Mouse (Mus musculus) forebrain, embryonic 12.5 days (tissue): Measurements from ENCODE around the gene 1110051M20Rik. TPM values are rescaled to one million over a fixed set of nuclear protein-coding genes. Genes with fewer than 3 reads are reported as not detected.

Experiments
- ATAC-seq: fragments of 200-750 bp; cut with Nextera tagmentation; 2 replicates; pipeline ENCODE4 v1.8.0; 2017; ENCODE audit warnings: moderate TSS enrichment; ENCODE audit not compliant: low FRiP score
- H3K27ac ChIP-seq: fragments of 300-500 bp; sonication (generic); 2 replicates; pipeline ENCODE4 v1.5.1; 2016; ENCODE audit warnings: mild to moderate bottlenecking
- H3K27me3 ChIP-seq: fragments of 300-500 bp; sonication (generic); 2 replicates; pipeline ENCODE4 v1.6.1; 2016; ENCODE audit warnings: mild to moderate bottlenecking
- H3K36me3 ChIP-seq: fragments of 300-500 bp; sonication (generic); replicated peaks from 2 replicates; pipeline ENCODE4 v1.6.1; 2016; ENCODE audit warnings: mild to moderate bottlenecking
- H3K4me1 ChIP-seq: fragments of 300-500 bp; sonication (generic); 2 replicates; pipeline ENCODE4 v1.6.1; 2016
- H3K4me2 ChIP-seq: fragments of 300-500 bp; sonication (generic); 2 replicates; pipeline ENCODE4 v1.6.1; 2016; ENCODE audit warnings: mild to moderate bottlenecking, moderate library complexity
- H3K4me3 ChIP-seq: fragments of 300-500 bp; sonication (generic); replicated peaks from 2 replicates; pipeline ENCODE4 v1.5.1; 2016; ENCODE audit warnings: mild to moderate bottlenecking
- H3K9ac ChIP-seq: fragments of 300-500 bp; sonication (generic); 2 replicates; pipeline ENCODE4 v1.6.1; 2016; ENCODE audit warnings: mild to moderate bottlenecking
- H3K9me3 ChIP-seq: fragments of 300-500 bp; sonication (generic); 2 replicates; pipeline ENCODE4 v1.6.1; 2016
- WGBS: fragments of 180-500 bp; shearing (Covaris S2); methylation state at CpG from one replicate; pipeline ENCODE4 v1.1.7; 2016; 5-methylcytosine and 5-hydroxymethylcytosine counted together
- polyA plus RNA-seq: library from polyadenylated mRNA; unstranded; fragments of >200 nt; fragmentation: Nextera tagmentation; extraction: Ambion mirVana; gene quantifications from 2 replicates; pipeline ENCODE4 v1.2.1, GENCODE M21; 2016

1110051M20Rik gene
- polyA plus RNA-seq, 1 experiment from 2014 or later, result 110 TPM

DNA sequence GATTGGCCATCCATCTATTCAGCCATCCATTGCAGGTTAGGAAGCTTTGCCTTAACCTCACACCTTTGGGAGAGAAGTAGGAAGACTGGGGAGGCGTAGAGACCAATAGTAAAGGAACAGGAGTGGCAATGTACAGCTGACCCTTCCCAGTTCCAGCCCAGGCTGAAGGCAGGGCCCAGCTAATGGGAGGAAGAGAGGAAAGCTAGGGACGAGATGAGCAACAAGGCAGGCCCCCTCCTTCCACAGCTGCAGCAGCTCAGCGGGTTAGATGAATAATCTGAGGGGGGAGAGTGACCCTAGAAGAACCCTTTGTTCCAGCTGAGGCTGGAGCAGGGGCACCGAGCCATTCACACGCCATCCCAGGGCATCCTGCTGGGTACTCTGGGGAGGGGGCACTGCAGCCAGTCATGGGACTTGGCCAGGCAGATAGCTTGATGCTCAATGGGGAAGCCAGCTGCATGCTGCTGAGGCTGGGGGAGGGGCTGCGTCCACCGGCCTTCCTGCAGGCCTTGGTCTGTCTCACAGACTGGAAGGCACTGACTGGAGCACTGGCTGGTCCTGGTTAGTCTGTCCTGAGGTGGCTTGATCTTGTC is 25.6 kb upstream of the 1110051M20Rik start:
- Histone ChIP-seq H3K9me3 (no peaks in the 10 kb centered on the region), H3K4me2 (0 out of 2 replicates have a peak overlapping the region, but pooled peaks have one; percentile 8), H3K4me3 (no peak overlapping the region), H3K9ac (no peak overlapping the region; the same call in 1 of the 2 replicates), H3K27ac (peak overlapping the region; percentile 53), H3K27me3 (no peaks in the 10 kb centered on the region), H3K36me3 (peaks cover 36% of the 10 kb centered on the region), H3K4me1 (peaks cover 29% of the 10 kb centered on the region)
- peak; percentile 79 for ATAC-seq
- WGBS, result 15% methylated on average over 7 of the region's 7 CpGs

DNA sequence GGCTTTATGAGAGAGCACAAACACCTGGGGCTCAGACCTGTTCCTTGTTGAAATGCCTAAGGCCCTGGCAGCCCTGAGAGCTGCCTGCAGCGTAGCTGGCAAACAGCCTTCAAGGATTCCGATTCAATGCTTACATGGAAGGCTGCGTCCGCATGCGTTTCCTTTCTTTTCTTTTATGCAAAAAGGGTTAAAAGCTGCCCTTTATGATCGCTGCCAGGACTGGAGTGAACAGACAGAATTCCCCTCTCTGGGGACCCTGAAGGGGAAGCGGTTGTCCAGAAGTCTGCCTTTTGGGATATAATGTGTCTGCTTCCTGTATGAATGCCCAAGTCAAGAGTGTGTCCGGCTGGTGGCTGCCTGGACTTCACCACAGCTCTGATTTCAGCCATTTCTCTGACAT is 23.1 kb upstream of the 1110051M20Rik start:
- WGBS, result 55% methylated on average over 8 of the region's 8 CpGs
- Histone ChIP-seq H3K27me3 (no peaks in the 10 kb centered on the region), H3K9ac (no peak overlapping the region), H3K9me3 (no peaks in the 10 kb centered on the region), H3K4me3 (no peak overlapping the region), H3K27ac (peak overlapping the region; percentile 43; the same call in 1 of the 2 replicates), H3K36me3 (peaks cover 12% of the 10 kb centered on the region), H3K4me1 (peaks cover 35% of the 10 kb centered on the region), H3K4me2 (no peak overlapping the region)
- no peak for ATAC-seq

DNA sequence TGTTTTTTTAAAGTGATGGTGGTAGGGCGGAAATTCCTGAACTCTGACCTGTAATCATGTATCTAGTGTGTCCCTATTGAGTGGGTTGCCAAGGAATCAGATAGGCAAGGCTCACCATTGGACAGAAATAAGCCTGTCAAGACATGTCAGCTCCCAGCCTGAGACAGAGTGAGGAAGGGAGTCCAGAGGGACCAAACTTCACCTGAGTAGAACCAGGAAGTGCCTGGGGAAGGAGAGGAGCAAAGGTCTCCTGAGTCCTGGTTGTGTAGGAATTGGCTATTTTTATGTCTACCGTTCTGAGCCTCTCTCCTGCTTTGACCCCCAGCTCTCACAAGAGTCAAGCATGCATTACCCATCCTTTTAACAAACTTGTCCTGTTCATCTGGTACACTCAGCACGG is 21.4 kb upstream of the 1110051M20Rik start:
- Histone ChIP-seq H3K4me3 (no peak overlapping the region), H3K27ac (no peak overlapping the region), H3K4me2 (no peak overlapping the region), H3K9ac (no peak overlapping the region), H3K4me1 (peaks cover 50% of the 10 kb centered on the region), H3K36me3 (peaks cover 3% of the 10 kb centered on the region), H3K9me3 (no peaks in the 10 kb centered on the region), H3K27me3 (peaks cover 6% of the 10 kb centered on the region; the same call in 1 of the 2 replicates)
- 85% methylated on average over 3 of the region's 3 CpGs for whole genome bisulfite sequencing
- no peak for ATAC-seq

DNA sequence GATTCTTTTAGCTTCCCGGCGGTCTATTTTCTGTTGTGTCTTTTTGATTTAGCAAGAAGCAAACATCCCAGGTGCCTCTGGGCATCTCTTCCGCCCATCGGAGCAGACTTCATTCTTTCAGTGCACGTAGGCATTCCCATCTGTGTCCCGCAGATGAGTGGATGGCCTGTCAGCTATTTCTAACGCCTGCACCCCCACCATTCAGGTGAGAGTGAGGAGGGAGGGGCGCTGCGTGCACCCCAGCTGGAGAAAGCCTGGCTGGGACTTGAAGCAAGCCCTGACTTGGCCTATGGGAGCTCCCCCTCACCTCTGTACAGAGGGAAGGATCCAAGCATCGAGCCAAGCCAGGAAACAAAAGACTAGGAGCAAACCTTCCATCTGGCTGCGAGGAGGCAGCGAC is 18.2 kb upstream of the 1110051M20Rik start:
- 3% methylated on average over 12 of the region's 12 CpGs for WGBS
- Histone ChIP-seq H3K9ac (peak overlapping the region; percentile 46; the same call in 1 of the 2 replicates), H3K36me3 (no peaks in the 10 kb centered on the region; the same call in 1 of the 2 replicates)

DNA sequence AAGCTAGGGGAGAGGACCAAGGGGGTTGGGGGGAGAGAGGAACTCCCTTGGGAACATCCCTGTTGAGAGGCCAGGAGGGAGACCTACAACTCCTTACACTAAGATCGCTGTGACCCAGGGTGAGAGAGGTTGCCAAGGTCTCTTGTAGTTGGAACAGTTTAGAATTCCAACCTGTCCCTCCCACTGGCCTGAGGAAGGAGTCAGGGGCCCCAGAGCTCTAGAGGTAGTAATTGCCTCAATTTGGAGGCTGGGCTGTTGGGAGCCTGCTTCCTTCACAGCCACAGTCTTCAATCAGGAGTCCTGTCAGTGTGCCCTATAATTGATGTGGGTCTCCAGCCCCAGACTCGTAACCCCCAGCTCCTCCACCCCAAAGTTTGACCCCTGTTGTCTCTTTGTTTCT is 17.7 kb upstream of the 1110051M20Rik start:
- Histone ChIP-seq H3K4me1 (peaks cover 45% of the 10 kb centered on the region), H3K9ac (peak overlapping the region; percentile 46; the same call in 1 of the 2 replicates)

More for the DNA sequence above, 18.2 kb upstream of the 1110051M20Rik start:
- peak; percentile 27; the same call in 1 of the 2 replicates for ATAC-seq
- Histone ChIP-seq H3K9me3 (no peaks in the 10 kb centered on the region), H3K4me1 (peaks cover 47% of the 10 kb centered on the region), H3K27me3 (peaks cover 9% of the 10 kb centered on the region; the same call in 1 of the 2 replicates), H3K4me3 (0 out of 2 replicates have a peak overlapping the region, but pooled peaks have one; percentile 10), H3K27ac (peak overlapping the region; percentile 77; the same call in 1 of the 2 replicates), H3K4me2 (peak overlapping the region; percentile 47)

DNA sequence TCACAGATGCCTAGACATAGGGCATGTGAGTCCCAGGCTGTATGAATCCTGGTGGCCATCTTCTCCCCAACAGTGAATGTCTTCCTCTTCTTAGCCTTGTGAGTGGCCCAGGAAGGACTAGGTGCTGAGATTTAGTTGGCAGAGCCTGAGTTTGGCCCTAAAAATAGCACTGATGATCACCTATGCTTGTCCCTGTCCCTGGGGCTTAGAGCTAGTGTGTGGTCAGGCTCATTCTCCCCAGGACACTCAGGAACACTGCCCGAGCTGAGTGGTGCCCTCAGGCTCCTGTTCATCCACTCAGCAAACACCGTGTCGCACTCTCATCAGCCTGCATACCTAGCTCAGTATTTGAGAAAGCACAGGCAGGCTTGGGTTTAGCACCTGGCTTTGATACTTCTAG is 16.8 kb upstream of the 1110051M20Rik start:
- peak overlapping the region; percentile 2; the same call in 1 of the 2 replicates for H3K4me3 ChIP-seq
- no peaks in the 10 kb centered on the region for H3K9me3 ChIP-seq
- no peaks in the 10 kb centered on the region; the same call in 1 of the 2 replicates for H3K36me3 ChIP-seq
- 70% methylated on average over 3 of the region's 3 CpGs for WGBS
- H3K9ac ChIP-seq, result 0 out of 2 replicates have a peak overlapping the region, but pooled peaks have one; percentile 46
- no peak overlapping the region for H3K27ac ChIP-seq
- peaks cover 52% of the 10 kb centered on the region for H3K4me1 ChIP-seq
- no peak for ATAC-seq
- peaks cover 9% of the 10 kb centered on the region; the same call in 1 of the 2 replicates for H3K27me3 ChIP-seq
- H3K4me2 ChIP-seq, result peak overlapping the region; percentile 47

More for the DNA sequence above, 17.7 kb upstream of the 1110051M20Rik start:
- Histone ChIP-seq H3K36me3 (no peaks in the 10 kb centered on the region; the same call in 1 of the 2 replicates), H3K9me3 (no peaks in the 10 kb centered on the region), H3K4me2 (peak overlapping the region; percentile 47), H3K27me3 (peaks cover 9% of the 10 kb centered on the region; the same call in 1 of the 2 replicates), H3K27ac (peak overlapping the region; percentile 77; the same call in 1 of the 2 replicates), H3K4me3 (no peak overlapping the region)
- no peak for ATAC-seq
- 5% methylated on average over 2 of the region's 2 CpGs for WGBS

DNA sequence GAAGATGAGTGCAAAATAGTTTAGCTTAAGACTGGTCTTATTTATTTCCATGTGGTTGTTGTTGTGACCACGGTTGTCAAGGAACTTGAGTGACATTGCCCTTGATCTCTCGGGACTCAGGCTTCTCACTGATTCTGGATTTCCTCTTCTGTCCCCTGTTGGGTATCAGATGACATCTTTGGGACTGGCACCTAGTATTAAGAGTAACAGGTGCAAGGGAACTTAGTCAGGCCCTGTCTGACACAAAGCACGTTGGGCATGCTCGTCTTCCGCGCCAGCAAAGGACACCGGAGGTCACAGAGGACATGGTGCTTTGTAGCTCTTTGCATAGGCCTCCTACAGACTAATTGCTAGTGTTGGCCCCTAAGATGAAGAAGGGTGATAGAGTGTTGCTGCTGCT is 16.3 kb upstream of the 1110051M20Rik start:
- Histone ChIP-seq H3K9ac (no peak overlapping the region), H3K9me3 (no peaks in the 10 kb centered on the region), H3K4me2 (0 out of 2 replicates have a peak overlapping the region, but pooled peaks have one; percentile 3), H3K27me3 (peaks cover 9% of the 10 kb centered on the region; the same call in 1 of the 2 replicates), H3K4me3 (no peak overlapping the region), H3K27ac (no peak overlapping the region), H3K36me3 (no peaks in the 10 kb centered on the region; the same call in 1 of the 2 replicates), H3K4me1 (peaks cover 53% of the 10 kb centered on the region)
- ATAC-seq, result no peak
- 70% methylated on average over 7 of the region's 7 CpGs for WGBS

DNA sequence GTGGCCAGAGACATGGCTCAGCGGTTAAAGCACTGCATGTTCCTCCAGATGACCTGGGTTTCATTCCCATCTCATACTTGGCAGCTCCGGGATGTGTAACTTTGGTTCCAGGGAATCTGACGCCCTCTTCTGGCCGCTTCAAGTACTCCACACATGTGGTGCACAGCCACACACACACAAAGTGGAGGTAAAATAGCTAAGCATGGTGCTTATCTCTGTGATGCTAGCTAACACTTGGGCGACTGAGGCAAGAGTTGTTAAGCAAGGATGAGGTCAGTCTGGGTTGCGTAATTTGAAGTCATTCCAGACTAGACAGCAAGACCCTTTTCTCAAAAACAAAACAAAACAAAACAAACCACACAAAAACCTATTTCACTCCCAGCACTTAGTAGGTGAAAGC is 15.6 kb upstream of the 1110051M20Rik start:
- no peaks in the 10 kb centered on the region for H3K9me3 ChIP-seq
- 94% methylated on average over 6 of the region's 6 CpGs for WGBS
- no peaks in the 10 kb centered on the region; the same call in 1 of the 2 replicates for H3K36me3 ChIP-seq
- H3K4me1 ChIP-seq, result peaks cover 53% of the 10 kb centered on the region
- H3K4me2 ChIP-seq, result no peak overlapping the region; the same call in 1 of the 2 replicates
- H3K9ac ChIP-seq, result no peak overlapping the region
- no peak overlapping the region for H3K4me3 ChIP-seq
- H3K27me3 ChIP-seq, result peaks cover 9% of the 10 kb centered on the region
- ATAC-seq, result no peak
- H3K27ac ChIP-seq, result no peak overlapping the region

DNA sequence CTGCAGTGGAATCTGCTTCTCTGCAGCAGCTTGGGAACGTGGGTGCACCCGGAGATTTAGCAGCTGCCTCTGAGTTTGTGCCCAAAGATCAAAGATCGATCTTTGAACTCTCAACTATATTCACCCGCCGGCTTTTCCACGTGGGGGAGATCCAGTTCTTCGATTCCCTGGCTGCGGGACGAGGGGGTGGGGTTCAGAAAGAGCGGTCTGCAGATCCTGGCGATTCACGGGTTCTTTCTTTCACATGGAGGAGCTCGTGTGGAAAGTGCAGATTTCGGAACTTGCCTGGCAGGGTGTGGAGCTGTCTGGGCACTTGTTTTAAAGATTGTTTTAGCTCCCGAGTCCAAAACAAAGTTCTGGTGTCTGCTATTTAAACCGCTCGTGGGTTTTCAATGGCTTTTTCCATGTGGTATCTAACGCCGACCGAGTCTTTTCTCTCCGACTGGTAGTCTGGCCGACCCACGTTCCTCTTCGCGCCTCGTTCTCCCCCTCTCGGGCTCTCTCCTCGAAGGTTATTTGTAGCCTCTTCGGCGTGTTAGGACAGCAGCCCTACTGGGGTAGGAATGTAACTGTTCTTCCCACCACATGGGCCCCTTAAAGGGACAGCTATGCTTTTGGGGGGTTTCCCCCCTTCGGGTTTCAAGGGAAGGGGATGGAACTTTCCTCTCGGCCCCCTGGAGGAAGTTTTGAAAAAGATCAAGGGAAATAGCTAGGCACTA is 14.3 kb upstream of the 1110051M20Rik start:
- Histone ChIP-seq H3K36me3 (no peaks in the 10 kb centered on the region; the same call in 1 of the 2 replicates), H3K9me3 (no peaks in the 10 kb centered on the region), H3K4me1 (peaks cover 53% of the 10 kb centered on the region), H3K4me2 (peak overlapping the region; percentile 87), H3K4me3 (peak overlapping the region; percentile 78), H3K9ac (peak overlapping the region; percentile 87), H3K27ac (peak overlapping the region; percentile 90), H3K27me3 (peaks cover 17% of the 10 kb centered on the region)
- no peak for ATAC-seq
- WGBS, result under 1% methylated on average over 32 of the region's 32 CpGs

DNA sequence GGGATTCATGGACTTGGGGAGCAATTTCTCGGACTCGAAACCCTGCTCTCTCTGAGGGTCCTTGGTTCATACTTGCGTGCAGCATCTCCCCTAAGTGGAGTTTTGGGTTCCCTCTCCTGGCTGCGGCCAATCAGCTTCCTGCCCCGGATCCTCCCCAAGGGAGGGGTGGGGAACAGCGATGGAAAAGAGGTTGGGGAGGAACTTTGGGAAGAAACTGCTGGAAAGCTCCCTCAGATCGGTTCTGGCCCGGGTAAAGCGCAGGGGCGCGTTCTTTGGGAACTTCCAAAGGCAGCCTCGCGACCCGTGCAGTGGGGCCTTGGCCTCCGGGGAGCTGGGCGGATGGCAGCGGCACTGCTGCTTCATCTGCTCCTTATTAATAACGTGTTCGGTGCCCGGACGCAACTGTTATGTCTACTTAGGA is 13.8 kb upstream of the 1110051M20Rik start:
- Histone ChIP-seq H3K4me3 (peak overlapping the region; percentile 78), H3K27me3 (peaks cover 17% of the 10 kb centered on the region), H3K9me3 (no peaks in the 10 kb centered on the region), H3K36me3 (no peaks in the 10 kb centered on the region; the same call in 1 of the 2 replicates), H3K27ac (peak overlapping the region; percentile 90), H3K9ac (peak overlapping the region; percentile 87), H3K4me2 (peak overlapping the region; percentile 87), H3K4me1 (peaks cover 53% of the 10 kb centered on the region)
- ATAC-seq, result peak; percentile 45
- WGBS, result 1% methylated on average over 21 of the region's 21 CpGs

DNA sequence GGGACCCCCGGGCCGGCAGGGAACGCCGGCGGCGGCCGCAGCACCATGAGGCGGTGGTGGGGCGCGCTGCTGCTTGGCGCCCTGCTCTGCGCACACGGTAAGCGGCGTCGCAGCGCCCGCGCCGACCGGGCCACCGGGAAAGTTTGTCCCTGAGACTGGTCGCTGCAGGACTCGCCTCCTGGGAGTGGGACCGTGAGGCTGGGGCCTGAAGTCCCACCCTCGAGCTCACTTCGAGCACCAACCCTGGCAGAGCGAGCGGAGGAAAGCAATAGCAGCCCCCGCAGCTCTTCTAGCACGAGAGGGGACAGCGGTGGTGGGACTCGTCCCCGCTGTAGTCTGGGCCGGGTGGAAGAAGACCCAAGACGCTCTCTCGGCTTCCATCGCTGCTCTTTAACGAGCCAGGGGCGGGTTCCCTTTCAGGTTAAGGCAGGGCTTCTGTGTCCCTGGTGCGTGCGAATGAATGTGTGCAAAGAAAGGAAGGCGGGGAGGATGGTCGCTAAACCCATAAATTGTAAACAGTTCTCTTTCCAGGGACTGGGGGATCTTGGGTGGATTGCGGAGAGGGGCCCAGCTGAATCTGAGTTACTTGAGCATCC is 13.2 kb upstream of the 1110051M20Rik start:
- peak overlapping the region; percentile 87 for H3K4me2 ChIP-seq
- peaks cover 17% of the 10 kb centered on the region for H3K27me3 ChIP-seq
- no peaks in the 10 kb centered on the region for H3K9me3 ChIP-seq
- no peaks in the 10 kb centered on the region; the same call in 1 of the 2 replicates for H3K36me3 ChIP-seq
- peak overlapping the region; percentile 87 for H3K9ac ChIP-seq
- WGBS, result under 1% methylated on average over 34 of the region's 45 CpGs
- peak overlapping the region; percentile 78 for H3K4me3 ChIP-seq
- peaks cover 49% of the 10 kb centered on the region for H3K4me1 ChIP-seq
- peak overlapping the region; percentile 90 for H3K27ac ChIP-seq
- ATAC-seq, result peak; percentile 71
